Mouse (Mus musculus): Measurements from ENCODE around the gene Rinl. TPM values are rescaled to one million over a fixed set of nuclear protein-coding genes. Genes with fewer than 3 reads are reported as not detected.

The Rinl gene
- polyA plus RNA-seq, 1 experiment = 0.09 TPM

- no peaks in the 10 kb centered on the region for H3K79me3 ChIP-seq (ENCODE audit: low read depth)
- TF ChIP-seq MAX (IDR thresholded peaks at IDR 0.05) = no peak
- TF ChIP-seq MYOG (IDR thresholded peaks at IDR 0.05; ENCODE audit: control insufficient read depth, extremely low read depth, insufficient read length) = no peak
- no peak for TF ChIP-seq USF1 (IDR thresholded peaks at IDR 0.05; ENCODE audit: low read depth)
- TF ChIP-seq CEBPB (IDR thresholded peaks at IDR 0.05; ENCODE audit: low read depth) = no peak
- no peak for TF ChIP-seq MYOD1 (IDR thresholded peaks at IDR 0.05; ENCODE audit: control insufficient read depth, insufficient read length, low read depth)
- TF ChIP-seq CTCF (IDR thresholded peaks at IDR 0.05; ENCODE audit: control insufficient read depth, insufficient read depth, insufficient read length) = no peak
- no peak for TF ChIP-seq FOSL1 (IDR thresholded peaks at IDR 0.05; ENCODE audit: insufficient read depth, low read length, poor library complexity, severe bottlenecking)
- H3K4me3 ChIP-seq (ENCODE audit: insufficient read depth, poor library complexity, severe bottlenecking) = no peak overlapping the region
- no peak overlapping the region for H3ac ChIP-seq (ENCODE audit: control insufficient read depth, insufficient read length, low read depth)
- no peaks in the 10 kb centered on the region for H3K79me2 ChIP-seq (ENCODE audit: control insufficient read depth, insufficient read depth)
- H3K36me3 ChIP-seq (ENCODE audit: control insufficient read depth, insufficient read depth) = no peaks in the 10 kb centered on the region
- H3K27me3 ChIP-seq (ENCODE audit: control insufficient read depth, insufficient read depth, insufficient read length) = no peaks in the 10 kb centered on the region
Measured at GRCm38 (mm10) chr7:28801451-28801850, 12.7 kb downstream of the Rinl start.

GRCm38 (mm10) chr7:28801901-28802670, 13.3 kb downstream of the Rinl start:
- Histone ChIP-seq H3K79me3 (ENCODE audit: low read depth) (no peaks in the 10 kb centered on the region), H3ac (ENCODE audit: control insufficient read depth, insufficient read length, low read depth) (no peak overlapping the region), H3K27me3 (ENCODE audit: control insufficient read depth, insufficient read depth, insufficient read length) (no peaks in the 10 kb centered on the region), H3K4me3 (ENCODE audit: insufficient read depth, poor library complexity, severe bottlenecking) (no peak overlapping the region), H3K79me2 (ENCODE audit: control insufficient read depth, insufficient read depth) (no peaks in the 10 kb centered on the region), H3K36me3 (ENCODE audit: control insufficient read depth, insufficient read depth) (no peaks in the 10 kb centered on the region)
- TF ChIP-seq CTCF (IDR thresholded peaks at IDR 0.05; ENCODE audit: control insufficient read depth, insufficient read depth, insufficient read length) (no peak), FOSL1 (IDR thresholded peaks at IDR 0.05; ENCODE audit: insufficient read depth, low read length, poor library complexity, severe bottlenecking) (no peak), MYOG (IDR thresholded peaks at IDR 0.05; ENCODE audit: control insufficient read depth, extremely low read depth, insufficient read length) (no peak), MAX (IDR thresholded peaks at IDR 0.05) (no peak), CEBPB (IDR thresholded peaks at IDR 0.05; ENCODE audit: low read depth) (no peak), MYOD1 (IDR thresholded peaks at IDR 0.05; ENCODE audit: control insufficient read depth, insufficient read length, low read depth) (no peak), USF1 (IDR thresholded peaks at IDR 0.05; ENCODE audit: low read depth) (no peak)

- TF ChIP-seq MYOD1 (IDR thresholded peaks at IDR 0.05; ENCODE audit: control insufficient read depth, insufficient read length, low read depth) (no peak), CTCF (IDR thresholded peaks at IDR 0.05; ENCODE audit: control insufficient read depth, insufficient read depth, insufficient read length) (no peak), MYOG (IDR thresholded peaks at IDR 0.05; ENCODE audit: control insufficient read depth, extremely low read depth, insufficient read length) (no peak), MAX (IDR thresholded peaks at IDR 0.05) (no peak), CEBPB (IDR thresholded peaks at IDR 0.05; ENCODE audit: low read depth) (no peak), USF1 (IDR thresholded peaks at IDR 0.05; ENCODE audit: low read depth) (no peak), FOSL1 (IDR thresholded peaks at IDR 0.05; ENCODE audit: insufficient read depth, low read length, poor library complexity, severe bottlenecking) (no peak)
- H3K4me3 ChIP-seq (ENCODE audit: insufficient read depth, poor library complexity, severe bottlenecking) = no peak overlapping the region
- H3K36me3 ChIP-seq (ENCODE audit: control insufficient read depth, insufficient read depth) = no peaks in the 10 kb centered on the region
Measured at GRCm38 (mm10) chr7:28802846-28803588, 14.2 kb downstream of the Rinl start.

GRCm38 (mm10) chr7:28803756-28804155, 15.0 kb downstream of the Rinl start:
- no peak for TF ChIP-seq MAX (IDR thresholded peaks at IDR 0.05)
- no peak for TF ChIP-seq MYOG (IDR thresholded peaks at IDR 0.05; ENCODE audit: control insufficient read depth, extremely low read depth, insufficient read length)
- no peak for TF ChIP-seq USF1 (IDR thresholded peaks at IDR 0.05; ENCODE audit: low read depth)
- no peak for TF ChIP-seq FOSL1 (IDR thresholded peaks at IDR 0.05; ENCODE audit: insufficient read depth, low read length, poor library complexity, severe bottlenecking)
- TF ChIP-seq CEBPB (IDR thresholded peaks at IDR 0.05; ENCODE audit: low read depth) = no peak
- H3ac ChIP-seq (ENCODE audit: control insufficient read depth, insufficient read length, low read depth) = no peak overlapping the region
- no peak overlapping the region for H3K4me3 ChIP-seq (ENCODE audit: insufficient read depth, poor library complexity, severe bottlenecking)
- no peaks in the 10 kb centered on the region for H3K36me3 ChIP-seq (ENCODE audit: control insufficient read depth, insufficient read depth)
- no peaks in the 10 kb centered on the region for H3K27me3 ChIP-seq (ENCODE audit: control insufficient read depth, insufficient read depth, insufficient read length)
- no peaks in the 10 kb centered on the region for H3K79me3 ChIP-seq (ENCODE audit: low read depth)
- H3K79me2 ChIP-seq (ENCODE audit: control insufficient read depth, insufficient read depth) = no peaks in the 10 kb centered on the region

More at GRCm38 (mm10) chr7:28802846-28803588, 14.2 kb downstream of the Rinl start:
- Histone ChIP-seq H3K79me3 (ENCODE audit: low read depth) (no peaks in the 10 kb centered on the region), H3K27me3 (ENCODE audit: control insufficient read depth, insufficient read depth, insufficient read length) (no peaks in the 10 kb centered on the region), H3K79me2 (ENCODE audit: control insufficient read depth, insufficient read depth) (no peaks in the 10 kb centered on the region), H3ac (ENCODE audit: control insufficient read depth, insufficient read length, low read depth) (no peak overlapping the region)

GRCm38 (mm10) chr7:28806869-28807268, 18.1 kb downstream of the Rinl start:
- H3ac ChIP-seq (ENCODE audit: control insufficient read depth, insufficient read length, low read depth) = no peak overlapping the region
- TF ChIP-seq MYOG (IDR thresholded peaks at IDR 0.05; ENCODE audit: control insufficient read depth, extremely low read depth, insufficient read length) (no peak), MYOD1 (IDR thresholded peaks at IDR 0.05; ENCODE audit: control insufficient read depth, insufficient read length, low read depth) (no peak), CTCF (IDR thresholded peaks at IDR 0.05; ENCODE audit: control insufficient read depth, insufficient read depth, insufficient read length) (no peak), USF1 (IDR thresholded peaks at IDR 0.05; ENCODE audit: low read depth) (no peak)
- H3K79me2 ChIP-seq (ENCODE audit: control insufficient read depth, insufficient read depth) = peaks cover 7% of the 10 kb centered on the region
- H3K79me3 ChIP-seq (ENCODE audit: low read depth) = peaks cover 5% of the 10 kb centered on the region
- H3K4me3 ChIP-seq (ENCODE audit: insufficient read depth, poor library complexity, severe bottlenecking) = no peak overlapping the region
- H3K36me3 ChIP-seq (ENCODE audit: control insufficient read depth, insufficient read depth) = peaks cover 4% of the 10 kb centered on the region
- H3K27me3 ChIP-seq (ENCODE audit: control insufficient read depth, insufficient read depth, insufficient read length) = no peaks in the 10 kb centered on the region

All from C2C12 (cell line).